Mouse (Mus musculus): Measurements from ENCODE around the gene Dnah7b. TPM values are rescaled to one million over a fixed set of nuclear protein-coding genes. Genes with fewer than 3 reads are reported as not detected.
A peak's percentile ranks its signal among the peaks of the same experiment; 100 is the strongest.
"Not testable (repeated sequence)": the region's sequence is repeated elsewhere in the genome, so short reads cannot be mapped to it uniquely, and the experiment has no call there.

Dnah7b gene
- total RNA-seq (2021) (1 to 10 TPM; 1.8 to 1.9 TPM), polyA plus RNA-seq (2012; rRNA removed) (0.64 and 1.4 TPM in 2 replicates)
- long read RNA-seq, result 0 reads

DNA sequence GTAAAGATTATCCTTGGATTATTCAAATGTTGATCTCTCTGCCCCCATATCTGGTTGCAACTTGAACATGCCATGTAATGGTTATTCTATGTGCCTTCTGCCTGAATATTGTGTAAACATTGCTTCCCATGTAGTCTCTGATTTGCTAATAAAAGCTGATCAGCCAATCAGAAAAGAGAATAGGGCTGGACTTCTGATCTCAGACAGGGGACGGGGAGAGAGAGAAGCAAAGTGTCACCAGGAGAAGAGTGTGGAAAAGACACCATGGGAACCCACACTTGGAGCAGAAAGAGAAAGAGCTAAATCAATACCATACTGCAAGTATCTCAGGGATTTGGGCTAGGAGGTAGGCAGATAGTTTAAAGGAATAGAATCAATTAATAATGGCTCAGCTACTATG lies at the start of gene Dnah7b:
Dnah7b (plus strand) TSS at position 301 of the 400 bp plus-strand sequence.
- DNase-seq, result no peak

DNA sequence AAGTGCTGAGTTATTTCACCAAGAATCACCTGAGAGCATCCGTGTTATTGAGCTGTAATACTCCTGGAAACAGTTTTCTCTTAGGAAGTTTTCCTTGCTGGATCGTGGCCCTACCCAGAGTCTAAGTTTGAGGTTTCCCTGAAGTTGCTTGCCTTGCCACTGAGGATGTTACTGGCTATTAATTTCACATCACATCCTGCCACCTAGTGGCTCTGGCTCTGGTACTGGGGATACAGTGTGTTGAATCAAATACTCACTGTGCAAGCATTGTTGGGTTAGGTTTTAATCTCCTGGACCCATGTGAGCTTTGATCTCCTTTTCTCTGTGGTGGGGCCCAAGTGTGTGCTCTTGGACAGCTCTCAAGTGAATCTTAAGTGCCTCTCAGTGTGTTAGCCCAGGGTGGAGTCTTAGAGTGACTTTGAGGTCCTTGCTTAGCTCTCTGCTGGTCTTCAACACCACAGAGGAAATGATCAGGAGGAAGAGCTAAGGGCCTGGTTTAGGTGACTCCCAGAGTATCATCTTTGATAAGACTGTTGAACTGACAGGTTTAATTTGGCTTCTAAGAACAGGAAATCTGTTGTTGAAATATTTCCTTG lies 47.6 kb upstream of the Dnah7b start:
- peak; percentile 19 for DNase-seq

DNA sequence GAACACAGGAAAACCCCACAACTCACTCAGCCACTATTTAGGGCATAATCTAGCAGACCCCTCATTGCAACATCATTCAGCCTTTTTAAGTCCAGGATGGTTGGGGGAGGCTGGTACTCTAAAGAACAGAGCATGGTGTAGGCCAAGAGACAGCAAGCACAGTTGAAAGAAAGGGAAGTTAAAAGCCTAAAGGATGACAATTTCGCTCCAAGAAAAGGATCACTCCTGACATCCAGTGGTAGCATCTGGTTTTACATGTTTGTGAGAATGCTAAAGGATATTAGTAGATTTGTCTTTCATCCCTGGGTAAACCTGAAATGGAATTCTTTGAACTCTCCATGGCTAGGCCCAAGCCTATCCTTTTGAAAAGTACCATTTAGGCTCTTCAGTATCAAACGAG lies 43.9 kb upstream of the Dnah7b start:
- DNase-seq, result peak; percentile 15

DNA sequence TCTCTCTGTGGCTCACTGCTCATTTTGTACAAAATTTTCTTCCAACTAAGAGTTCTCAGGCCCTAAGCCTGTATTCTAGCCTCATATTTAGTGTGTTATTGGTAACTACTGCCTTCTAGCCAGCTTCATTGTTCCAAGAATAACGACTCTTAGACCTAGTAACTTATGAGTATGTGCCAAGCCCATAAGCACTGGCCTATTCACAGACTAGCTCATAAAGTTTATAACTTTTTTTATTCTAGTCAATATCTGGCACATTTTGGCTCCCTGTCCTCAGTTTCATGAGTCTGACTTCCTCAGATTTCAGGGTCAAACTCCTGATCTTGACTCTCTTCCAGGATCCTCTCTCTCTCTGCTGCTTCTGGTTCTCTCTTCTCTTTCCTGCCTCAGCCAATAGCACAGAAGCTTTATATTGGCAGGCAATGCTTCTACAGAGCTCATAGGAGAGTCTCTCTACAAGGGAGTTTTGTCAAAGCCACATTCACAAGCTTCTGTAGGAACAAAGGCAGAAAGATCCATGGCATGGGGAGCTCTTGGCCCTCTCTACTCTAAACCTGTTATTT lies 34.0 kb upstream of the Dnah7b start:
- no peak for DNase-seq

DNA sequence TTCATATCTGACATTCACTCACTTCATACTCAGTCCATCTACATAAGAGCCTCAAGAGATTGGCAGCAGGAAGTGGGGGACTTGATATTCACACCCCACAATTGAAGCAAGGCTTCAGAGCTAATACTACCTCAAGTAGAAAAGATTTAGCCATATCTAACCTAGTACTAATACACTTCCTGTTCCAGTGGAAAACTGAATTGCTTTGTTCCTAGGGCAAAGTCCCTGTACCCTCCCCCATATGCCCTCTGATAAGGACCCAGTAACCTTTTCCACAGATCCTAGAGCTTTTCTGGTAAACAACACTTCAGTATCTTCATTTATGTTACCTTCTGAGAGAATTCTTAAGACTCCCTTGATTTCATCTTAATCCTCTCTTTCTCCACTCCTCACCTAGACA lies 17.9 kb upstream of the Dnah7b start:
- no peak for DNase-seq

DNA sequence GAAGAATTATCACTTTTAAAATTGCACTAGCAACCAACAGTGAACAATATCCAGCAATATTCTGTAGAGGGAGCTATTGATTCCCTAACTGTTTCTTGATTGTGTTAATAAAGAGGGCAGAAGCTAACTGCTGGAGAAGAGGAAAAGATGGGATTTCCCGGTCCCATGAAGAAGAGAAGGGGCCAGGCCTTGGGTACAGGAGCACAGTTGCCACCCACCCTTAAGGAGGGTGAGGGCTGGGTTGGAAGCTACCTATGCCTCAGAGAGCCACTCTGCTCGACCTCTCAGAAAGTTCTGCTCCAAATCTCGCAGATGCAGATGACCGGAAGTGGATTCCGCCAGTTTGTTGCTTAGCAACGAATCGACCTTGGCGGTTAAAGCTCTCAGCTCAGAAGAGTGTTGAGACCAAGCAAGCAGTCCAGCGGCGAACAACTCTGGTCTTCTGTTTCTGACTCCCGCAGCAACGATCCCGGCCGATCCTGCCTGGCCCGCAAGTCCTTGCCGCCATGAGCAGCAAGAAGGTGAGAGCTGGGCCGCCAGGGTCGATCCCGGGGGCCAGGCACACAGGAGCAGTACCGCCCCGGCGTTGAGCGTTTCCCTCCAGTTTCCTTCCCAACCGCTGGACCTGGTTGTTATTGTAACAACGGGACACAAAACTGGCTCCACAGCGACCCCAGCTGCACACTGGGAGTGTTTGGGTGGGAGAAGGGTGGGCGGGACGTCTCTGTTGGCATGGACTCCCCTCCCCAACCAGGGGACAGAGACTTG lies 553 bp downstream of the Dnah7b start:
- DNase-seq, result peak; percentile 84

DNA sequence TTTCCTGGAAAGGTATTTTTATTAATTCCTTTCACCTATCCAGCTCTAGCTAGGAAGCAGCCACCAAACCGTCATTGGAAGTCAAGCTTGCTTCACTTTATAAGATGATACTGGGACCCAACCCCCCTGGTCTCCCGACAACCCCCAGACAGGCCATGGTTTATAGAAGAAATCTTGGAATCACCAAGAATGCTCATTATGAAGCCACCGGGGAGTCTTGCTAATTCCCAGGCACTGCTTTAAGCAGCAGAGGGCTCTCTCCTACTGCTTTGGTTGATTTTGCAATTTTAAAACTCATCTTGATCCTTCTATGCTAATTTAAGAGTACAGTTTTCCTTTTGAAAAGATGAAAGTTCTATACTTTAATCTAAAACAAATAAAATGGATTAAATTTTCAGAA lies 2.7 kb downstream of the Dnah7b start:
- DNase-seq, result not testable (repeated sequence)

DNA sequence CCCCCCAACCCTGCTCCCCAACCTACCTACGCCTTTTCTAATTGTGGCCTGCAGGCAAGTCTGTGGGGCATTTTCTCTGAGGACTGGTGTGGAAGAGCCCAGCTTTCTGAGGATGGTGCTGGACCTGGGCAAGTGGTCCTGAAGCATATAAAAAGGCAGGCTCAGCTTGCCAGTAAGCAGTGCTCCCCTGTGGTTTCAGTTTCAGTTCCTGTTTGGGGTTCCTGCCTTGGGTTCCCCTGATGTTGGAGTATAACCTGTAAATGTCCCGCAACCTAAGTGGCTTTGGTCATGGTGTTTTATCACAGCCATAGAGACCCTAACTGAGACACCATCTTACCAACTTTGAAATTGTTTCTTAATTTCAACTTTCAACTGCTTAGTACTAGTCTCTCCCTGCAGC lies 11.8 kb downstream of the Dnah7b start:
- no peak for DNase-seq

DNA sequence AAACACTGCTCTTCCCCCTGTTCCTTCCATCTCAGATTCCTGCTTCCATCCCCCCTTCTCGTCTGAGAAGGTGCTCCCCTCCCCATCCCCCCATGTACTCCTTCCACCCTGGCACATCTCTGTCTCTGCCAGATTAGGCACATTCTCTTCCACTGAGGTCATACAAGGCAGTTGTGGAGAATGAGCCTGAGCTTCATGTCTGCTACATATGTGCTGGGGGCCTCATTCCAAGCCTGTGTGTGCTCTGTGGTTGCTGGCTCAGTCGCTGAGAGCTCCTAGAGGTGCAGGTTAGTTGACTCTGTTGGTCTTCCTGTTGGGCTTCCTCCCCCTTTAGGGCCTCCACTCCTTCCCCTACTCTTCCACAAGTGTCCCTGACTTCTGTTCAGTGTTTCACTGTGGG lies 34.4 kb downstream of the Dnah7b start:
- no peak for DNase-seq

DNA sequence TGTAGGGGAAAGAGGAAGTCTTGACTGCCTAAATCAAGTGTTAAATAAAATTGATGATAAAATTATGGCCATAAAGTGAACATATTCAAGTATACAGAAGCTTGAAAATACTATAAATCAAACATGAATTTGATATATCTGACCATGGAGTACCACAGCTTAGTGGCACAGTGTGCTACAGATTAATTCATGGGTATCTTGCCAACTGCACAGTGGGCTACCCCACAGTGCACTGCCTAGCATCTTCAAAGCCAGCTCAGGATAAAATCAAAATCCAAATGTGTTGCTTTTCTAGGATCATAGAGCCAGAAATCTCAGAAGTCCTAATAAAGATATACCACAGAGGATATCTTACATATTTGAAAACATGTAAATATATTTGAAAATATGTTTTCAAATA lies 46.5 kb downstream of the Dnah7b start:
- not testable (repeated sequence) for DNase-seq

DNA sequence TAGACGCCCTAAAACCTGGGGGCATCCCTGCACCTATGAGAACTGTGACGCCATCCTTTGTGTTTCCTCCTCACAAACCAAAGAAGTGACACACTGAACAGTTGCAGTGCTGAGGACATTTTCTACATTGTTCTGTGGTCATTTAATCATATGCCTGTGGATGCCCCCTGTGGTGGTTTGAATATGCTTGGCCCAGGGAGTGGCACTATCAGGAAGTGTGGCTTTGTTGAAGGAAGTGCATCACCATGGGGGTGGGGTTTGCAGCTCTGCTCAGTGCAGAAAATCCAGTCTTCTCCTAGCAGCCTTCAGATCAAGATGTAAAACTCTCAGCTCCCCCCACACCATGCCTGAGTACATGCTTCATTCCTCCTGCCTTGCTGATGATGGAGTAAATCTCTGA lies 51.1 kb downstream of the Dnah7b start:
- DNase-seq, result not testable (repeated sequence)

DNA sequence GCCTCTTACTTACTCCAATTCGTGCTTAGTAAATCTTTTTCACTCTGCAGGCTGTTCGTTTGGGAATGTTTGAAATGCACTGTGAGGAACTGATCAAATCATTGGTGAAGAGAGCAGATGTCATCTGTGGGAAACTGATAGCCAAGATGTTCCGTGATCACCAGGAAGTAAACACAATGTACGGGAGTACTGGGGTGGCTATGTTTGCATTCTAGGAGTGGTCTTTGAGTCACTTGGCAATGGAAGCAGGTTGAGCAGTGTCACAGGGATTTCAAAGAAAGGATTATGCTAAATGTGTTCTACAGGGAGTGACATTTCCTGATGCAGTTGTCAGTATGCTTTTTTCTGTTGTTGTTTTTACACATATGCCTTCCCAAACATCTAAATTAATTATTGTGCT lies 61.9 kb downstream of the Dnah7b start:
- no peak for DNase-seq

DNA sequence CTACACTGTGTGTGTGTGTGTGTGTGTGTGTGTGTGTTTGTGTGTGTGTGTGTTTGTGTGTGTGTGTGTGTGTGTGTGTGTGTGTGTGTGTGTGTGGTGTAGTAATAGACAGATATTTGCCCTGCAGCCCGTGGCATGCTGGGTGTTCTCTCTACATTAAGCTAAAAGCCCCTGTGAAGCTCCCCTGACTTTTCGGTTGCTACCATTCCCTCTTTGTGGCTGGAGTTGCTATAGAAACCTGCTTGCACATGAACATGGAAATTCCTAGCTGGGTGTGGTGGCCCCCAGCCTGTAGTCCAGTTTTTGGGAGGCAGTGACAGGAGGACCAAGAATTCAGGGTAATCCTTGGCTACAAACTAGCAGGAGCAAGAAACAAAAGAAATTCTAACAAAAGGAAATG lies 130.7 kb downstream of the Dnah7b start:
- not testable (repeated sequence) for DNase-seq

DNA sequence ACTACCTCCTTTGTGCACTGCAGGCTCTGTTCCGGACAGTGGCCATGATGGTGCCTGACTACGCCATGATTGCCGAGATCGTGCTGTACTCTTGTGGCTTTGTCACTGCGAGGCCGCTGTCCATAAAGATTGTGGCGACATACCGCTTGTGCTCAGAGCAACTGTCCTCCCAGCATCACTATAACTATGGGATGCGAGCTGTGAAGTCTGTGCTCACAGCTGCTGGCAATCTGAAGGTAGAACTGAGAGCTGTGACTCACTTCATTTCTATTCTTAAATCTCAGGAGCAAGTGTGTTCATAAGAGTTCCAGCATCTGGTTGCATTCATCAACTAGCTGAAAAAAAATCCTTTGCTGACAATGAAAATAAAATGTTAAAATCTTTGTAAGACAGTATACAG lies 135.1 kb downstream of the Dnah7b start:
- DNase-seq, result not testable (repeated sequence)

DNA sequence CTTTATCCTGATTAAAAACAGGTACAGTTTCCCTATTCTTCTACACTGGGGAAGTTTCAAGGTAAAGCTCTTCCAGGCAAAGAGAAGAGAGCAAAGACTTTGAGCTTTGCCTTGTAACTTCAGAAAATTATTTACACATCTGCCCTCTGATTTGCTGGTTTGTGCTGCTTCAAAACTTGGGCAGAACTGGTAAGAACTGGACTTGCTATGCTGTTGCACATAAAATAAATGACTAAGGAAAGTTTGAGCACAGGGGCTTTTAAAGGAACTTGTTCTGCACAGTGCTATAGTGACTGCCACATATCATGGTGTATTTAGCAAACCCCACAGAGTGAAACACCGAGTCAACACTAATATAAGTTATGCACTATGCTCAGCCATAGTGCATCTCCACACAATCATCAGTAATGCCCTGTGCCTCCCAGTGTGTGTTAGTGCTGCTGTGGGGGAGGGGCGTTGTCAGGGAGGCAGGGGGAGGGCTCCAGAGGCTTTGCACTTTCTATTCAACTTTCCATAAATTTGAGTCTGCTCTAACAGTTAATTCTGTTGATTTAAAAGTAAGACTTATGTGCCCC lies 144.0 kb downstream of the Dnah7b start:
- DNase-seq, result not testable (repeated sequence)

DNA sequence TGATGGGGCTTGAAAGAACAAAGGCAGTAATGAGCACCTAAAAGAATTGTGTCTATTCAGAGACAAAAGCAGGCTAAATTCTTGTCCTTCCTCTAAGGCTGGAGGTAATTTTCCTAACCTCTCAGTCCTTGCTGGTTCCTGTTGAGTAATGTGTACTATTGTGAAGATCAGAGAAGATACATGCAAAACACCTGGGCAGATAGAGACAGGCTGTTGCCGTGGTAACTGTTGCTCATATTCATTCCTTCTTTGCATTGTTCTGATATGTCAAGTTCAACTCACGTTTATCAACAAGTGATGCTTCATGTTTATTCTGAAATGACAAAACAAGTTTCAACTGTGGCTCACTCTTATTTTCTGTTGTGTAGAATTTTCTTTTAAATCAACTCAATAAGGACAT lies 156.6 kb downstream of the Dnah7b start:
- not testable (repeated sequence) for DNase-seq

DNA sequence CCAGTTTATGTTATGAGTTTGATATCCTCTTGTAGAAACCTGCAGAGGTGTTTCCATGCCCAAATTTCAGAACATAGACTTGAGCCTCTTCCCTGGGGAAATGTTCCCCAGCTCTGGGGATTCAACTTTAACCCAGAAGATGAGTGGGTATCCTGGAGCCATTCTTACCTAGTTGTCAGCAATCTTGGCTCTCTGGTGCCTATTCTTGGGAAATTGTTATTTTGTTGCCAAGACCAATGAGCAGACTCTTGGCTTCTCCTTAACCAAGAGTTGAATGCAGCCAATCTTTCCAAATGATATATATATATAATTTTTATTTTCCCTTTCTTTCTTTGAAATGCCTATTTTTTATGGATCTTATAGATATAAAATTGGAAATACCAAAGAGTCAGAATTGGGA lies 160.0 kb downstream of the Dnah7b start:
- DNase-seq, result not testable (repeated sequence)

DNA sequence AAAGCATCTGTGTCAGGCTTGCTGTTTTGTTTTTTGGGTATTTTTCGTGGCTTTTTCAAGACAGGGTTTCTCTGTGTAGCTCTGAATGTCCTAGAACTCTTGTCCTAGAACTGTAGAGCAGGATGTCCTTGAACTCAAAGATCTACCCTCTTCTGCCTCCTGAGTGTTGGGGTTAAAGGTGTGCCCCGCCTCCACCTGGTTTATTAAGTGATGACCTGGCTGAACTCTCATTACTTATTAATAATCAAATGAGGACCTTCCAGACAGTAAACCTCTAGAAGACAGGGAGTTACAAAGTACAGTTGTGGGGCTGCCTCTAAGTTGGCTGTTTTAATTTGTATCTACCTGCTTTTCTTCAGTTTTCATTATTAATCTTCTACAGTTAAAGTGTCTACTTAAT lies 202.7 kb downstream of the Dnah7b start:
- not testable (repeated sequence) for DNase-seq

DNA sequence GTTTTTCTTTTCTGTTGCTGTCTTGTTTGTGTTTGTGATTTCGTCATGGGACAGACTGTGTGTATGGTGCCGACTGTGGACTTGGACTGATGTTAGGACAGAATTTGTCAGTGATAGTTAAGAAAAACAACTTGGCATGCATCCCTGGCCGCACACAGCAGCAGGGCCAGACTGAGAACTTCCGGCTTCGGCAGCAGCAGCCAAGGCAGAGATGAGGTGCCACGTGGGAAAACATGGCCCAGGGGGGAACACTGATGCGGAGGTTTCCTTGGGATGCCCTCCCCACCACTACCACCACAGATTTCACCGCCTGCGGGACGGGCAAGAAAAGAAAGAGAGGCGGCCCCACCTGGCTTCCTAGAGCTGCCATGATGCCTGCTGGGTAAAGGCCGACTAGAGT lies 205.8 kb downstream of the Dnah7b start:
- no peak for DNase-seq

DNA sequence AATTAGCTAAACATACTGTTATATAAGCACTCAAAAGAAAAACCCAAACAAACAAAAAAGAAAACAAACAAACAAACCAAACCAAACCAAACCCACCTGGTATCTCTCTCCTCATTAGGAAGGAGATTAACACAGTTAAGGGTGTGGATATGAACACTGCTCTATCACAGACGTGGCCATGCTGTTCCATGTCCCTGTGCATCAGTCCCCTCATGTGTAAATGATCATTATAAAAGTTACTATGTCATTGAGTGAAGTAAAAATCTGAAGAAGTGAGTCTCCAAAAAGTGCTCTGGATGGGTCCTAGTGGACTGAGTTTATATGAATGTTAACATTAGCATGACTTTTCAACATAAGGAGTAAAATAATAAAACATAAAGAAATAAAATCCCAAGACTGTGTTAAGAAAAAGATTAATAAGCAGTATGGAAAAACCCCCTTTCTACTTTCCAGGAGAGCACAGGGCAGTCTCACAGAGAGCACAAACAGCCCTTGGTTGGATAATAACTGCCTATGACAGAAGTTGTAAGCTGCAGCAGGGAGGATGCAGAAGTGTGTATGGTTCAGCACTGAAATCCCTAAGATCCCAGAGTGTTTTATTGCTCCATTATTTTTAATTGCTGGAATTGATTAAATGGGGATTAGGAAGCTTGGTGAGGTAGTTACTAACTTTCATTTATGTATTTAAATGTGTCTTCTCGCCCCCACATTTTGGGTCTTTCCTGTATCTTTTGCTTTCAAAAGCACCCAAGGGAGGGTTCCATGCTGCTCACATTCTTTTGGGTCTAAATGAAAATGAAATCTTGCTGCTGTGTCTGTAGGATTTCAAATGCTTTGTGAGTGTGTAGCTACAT lies 212.2 kb downstream of the Dnah7b start:
- not testable (repeated sequence) for DNase-seq

DNA sequence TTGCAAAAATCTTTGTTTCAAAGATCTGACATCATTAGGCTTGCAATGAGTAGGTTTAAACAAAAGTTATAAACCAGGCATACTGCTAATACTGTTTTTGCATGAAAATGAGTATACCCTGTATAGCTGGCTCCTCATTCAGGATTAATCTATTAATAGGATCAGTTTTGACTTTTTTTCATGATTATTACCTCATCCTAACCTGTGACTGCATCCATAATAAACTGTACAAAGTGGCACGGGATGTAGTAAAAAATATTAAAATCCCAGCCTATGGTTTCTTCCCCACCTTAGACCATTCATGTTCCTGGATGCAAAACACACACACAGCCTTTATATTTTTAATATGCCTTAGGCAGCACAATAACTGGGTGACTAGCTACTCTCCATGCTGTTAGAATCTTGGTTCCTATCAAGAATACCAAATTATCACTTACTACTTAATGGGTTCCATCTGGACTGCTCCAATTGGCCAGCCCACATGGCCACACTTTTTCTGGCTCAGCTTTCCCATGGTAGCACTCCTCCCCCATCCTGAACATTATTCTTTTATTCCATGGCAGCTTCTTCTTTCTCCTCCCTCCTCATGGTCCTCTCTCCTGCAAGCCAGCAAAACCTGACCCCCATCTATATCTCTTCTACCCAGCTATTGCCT lies 212.9 kb downstream of the Dnah7b start:
- DNase-seq, result not testable (repeated sequence)
